Mouse (Mus musculus) gonadal fat pad, adult 2 months (tissue): ENCODE results near the gene Hoxb7. TPM values are rescaled to one million over a fixed set of nuclear protein-coding genes. Genes with fewer than 3 reads are reported as not detected.

ENCODE experiments used
- DNase-seq: peaks from one replicate; pipeline ENCODE4 v3.0.0-alpha.2; 2012; ENCODE audit warnings: low read depth
- polyA plus RNA-seq: library from polyadenylated mRNA; depleted of rRNA; stranded (reverse); fragments of >200 nt; gene quantifications from 2 replicates; pipeline ENCODE4 v1.2.3, GENCODE M21; 2012; rRNA removed

Gene Hoxb7
- 49.4 and 65.1 TPM in 2 replicates for polyA plus RNA-seq

DNA sequence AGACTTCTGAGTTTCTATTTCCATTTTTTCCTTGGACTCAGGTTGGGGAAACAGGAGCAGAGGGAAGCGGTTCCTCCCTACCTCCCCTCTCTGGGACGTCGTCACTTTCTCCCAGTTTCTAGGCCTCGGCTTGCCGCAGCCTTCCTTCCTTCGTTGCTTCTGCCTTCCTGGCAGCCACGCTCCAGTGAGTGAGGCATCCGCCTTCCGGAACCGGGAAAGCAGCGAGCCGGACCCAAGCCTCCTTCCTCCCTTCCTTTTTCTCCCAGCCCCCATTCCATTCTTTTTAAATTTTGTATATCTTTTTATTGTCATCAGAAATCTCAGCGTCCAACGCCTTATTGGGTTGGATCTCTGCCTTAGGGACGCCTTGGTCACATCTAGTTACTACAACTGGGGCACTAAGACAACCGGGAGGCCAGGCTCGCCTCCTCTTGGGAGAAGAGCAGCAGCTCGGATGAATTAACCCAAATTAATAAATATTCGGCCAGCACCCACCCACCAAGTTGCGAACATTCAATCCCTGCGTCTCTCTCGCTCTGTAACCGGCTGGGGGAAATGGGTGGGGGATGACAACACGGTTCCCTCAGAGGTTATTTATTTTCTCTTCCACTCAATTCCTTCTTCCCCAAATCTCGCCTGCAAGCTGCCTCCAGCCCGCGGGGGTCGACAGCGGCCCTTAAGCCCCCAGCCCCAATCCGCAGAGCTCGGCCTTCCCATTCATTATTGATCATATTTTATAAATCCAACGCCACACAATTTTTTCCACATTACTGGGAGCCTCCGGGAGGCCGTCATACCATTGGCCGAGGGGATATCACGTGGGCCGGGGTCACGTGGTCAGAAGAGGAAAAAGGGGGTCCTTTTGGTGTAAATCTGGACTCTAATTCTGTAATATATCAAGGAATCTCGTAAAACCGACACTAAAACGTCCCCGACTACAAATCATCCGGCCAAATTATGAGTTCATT, at the start of gene Hoxb7:
Gene Hoxb7 (plus strand): TSS at position 853 of the 968 bp plus-strand sequence.
- no peak for DNase-seq

DNA sequence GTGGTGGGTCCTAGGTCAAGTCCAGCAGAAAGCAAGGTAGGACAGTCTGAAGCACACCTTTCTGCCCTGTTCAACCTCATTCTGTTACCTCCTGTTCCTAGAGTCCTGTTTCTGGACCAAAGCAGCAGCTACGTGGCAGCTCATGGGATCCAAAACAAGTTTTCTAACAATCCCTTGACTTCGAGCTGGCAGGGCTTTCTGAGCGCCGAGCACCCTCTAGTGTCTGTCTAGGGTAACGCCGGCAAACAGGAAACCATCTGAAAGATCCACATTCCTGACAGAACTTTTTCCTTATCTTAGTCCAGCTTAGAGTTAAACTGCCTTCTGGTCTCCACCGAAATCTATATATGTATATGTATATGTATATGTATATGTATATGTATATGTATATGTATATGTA, 46.2 kb upstream of the Hoxb7 start:
- DNase-seq: no peak

DNA sequence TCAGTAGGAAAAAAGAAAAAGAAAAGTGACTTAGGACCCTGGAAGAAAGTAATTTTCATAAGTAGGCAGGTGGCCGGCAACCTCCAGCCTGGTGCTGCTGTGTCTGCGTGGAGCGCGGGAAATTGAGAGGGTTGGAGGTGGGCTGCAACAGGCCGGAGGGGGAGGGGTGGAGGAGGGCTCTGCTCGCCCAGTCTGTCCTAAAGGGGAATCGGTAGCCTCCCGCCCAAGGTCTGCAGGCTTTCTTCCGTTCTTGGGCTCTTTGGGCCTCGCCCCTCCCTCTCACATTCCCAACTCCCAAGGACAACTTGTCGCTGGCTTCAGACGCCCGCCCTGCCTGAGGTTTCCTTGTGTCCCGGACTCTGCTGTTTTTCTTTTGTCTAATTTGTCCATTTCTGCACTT, 35.5 kb upstream of the Hoxb7 start:
- DNase-seq: no peak

DNA sequence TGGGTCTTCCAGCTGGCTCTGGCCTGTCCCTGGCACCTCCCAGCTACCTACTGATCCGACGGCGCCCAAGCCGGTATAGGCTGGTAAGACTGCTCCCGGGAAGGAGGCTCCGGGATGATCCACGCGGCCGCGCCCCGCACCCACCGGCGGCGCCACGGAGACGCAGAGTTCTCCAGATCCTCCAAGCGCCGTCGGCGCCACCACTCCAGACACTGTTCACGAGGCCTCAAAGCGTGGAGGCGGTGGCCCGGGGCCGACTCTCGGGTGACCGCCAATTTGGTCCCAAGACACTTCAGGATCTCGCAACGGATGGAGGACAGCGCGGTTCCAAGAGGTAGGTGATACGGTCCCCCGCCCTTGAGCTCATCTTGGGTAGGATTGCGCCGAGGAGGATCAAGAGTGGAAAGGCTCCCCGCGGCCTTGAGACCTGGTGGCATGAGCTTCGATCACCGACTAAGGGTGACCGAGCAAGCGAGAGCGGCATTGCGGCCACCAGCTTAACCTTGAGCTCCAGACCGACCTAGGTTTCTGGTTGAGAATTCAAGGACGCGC, 34.9 kb upstream of the Hoxb7 start:
- no peak for DNase-seq

DNA sequence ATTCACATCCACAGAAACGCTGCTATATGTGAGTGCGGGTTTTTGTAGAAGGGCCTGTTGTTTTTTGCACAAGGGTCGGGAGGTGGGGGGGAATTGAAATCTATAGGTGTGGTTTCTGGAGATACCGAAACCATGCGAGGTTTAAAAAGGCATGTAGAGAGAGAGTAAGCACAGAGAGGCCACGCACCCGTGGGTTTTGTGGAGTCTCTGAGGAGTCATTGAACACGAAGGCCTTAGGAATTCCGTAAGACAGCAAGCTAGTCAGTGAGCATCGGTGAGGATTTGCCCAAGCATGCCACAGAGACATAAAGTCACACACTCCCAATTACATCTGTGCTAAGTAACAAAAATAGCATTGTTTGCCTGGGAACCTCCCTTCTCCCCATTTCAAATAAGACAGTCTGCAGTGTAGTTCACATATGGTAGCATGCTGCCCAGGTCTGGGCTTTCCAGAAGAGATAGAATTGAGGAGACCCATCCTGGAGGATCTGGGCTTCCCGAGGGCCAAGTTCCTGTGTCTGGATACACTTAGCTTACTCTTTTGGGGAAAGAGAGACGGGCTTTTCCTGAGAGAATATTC, 33.8 kb upstream of the Hoxb7 start:
- no peak for DNase-seq

DNA sequence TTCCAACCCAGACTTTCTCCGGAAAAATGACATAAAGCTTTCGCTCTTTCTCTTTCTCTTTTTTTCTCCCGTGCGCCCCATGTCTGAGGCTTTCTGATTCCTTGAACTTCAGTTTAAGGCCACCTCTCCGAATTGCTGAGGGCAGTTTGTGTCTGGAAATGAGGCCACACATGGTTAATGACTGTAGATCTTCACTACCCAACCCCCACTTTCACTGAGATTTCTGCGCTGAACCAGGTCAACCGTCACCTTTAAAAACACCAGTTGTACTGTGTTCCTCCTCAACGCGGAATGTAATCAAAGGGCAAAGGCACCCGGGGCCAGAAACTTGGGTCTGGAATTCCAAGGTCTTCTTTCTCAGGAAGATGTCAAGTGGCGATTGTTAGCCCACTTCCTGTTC, 32.2 kb upstream of the Hoxb7 start:
- DNase-seq: no peak

DNA sequence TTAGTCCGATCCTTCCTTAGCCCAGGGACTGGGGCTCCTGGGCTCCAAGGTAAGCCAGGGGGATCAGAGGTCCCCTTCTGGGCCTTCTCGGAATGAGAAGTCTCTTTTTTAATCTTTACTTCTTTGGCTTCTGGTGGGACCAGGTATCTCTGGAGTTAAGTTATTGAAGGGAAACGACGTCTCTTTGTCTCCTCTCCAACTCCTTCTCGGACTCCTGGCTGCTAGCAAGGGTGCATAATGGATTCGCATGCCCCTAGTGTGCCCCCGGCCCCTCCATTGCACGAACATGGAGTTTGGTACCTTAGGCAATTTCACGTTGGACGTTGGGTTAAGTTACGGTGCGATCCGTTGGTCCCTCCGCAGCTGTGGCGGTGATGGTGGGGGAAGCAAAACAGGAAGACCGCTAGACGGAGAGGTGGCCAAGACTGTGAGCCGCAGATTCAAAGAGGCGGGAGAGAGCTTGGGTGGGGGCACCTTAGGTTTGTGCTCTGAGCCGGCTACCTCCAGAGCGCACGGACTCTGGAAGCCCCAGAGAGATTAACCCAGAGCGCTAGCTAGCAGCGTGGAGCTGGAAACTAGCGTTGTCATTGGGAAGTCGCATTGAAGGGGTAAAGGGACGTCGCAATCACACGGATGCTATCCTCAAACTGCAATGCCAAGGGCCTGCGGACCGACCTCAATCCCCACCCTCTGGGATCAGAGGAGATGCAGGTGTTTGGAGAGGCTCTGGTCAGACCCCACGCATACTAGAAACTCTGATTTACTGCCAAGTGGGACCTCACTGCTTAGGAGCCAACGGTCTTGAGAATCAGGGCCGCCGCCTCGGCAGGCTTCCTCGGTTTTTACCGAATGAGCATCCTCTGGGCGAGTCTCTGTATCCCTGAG, 31.1 kb upstream of the Hoxb7 start:
- no peak for DNase-seq

DNA sequence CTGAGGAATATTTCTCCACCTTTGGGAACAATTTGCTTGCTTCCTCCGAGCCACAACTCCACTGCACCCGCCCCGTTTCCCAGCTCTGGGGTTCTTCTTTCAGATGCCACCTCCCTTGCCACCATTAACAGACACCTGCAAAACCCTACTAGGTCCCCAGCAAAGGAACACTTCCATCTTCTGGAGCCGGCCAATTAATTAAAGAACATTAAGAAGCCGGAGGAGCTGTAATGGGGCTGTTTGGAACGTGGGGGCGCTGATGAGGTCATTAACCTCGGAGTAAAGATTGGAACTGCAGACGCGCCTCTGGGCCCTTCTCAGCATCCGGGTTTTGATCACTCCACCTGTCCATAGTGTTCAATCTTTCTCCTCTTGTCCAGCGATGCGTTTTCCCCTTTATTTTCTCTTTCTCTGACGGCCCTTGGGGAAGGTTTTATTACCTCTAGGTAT, 30.4 kb upstream of the Hoxb7 start:
- no peak for DNase-seq

DNA sequence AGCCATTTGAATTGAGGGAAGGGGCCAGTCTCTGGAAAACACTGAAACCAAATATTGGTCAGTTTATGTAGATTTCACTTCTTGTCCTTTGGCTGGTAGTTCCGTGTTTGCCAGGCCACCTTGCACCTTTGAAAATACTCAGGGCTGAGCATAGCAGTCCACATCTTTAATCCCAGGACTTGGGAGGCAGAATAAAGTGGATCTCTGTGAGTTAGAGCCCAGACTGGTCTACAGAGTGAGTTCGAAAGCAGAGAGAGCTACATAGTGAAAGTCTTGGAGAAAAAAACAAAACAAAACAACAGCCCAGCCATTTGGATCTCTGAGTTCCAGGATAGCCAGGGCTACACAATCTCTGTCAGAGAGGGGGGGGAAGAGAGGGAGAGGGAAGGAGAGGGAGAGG, 29.3 kb upstream of the Hoxb7 start:
- DNase-seq: no peak

DNA sequence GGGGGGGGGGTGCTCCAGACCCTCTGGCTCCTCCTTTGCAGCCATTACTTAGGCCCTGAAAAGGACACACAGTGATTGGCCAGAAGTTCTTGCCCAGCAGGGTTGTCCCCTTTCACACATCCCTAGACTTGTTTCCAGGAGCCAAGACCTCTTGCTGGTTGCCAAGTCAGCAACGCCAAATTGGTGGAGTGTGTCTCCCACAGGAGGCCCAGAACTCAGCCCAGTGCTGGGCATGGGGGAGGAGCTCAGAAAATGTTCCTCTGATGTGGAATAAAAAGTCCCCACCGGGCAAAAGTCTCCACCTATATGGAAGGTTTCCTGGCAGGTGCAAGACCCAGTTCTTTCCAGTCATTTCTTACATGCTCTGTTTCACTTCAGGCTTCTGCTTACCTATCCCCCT, 27.4 kb upstream of the Hoxb7 start:
- no peak for DNase-seq

DNA sequence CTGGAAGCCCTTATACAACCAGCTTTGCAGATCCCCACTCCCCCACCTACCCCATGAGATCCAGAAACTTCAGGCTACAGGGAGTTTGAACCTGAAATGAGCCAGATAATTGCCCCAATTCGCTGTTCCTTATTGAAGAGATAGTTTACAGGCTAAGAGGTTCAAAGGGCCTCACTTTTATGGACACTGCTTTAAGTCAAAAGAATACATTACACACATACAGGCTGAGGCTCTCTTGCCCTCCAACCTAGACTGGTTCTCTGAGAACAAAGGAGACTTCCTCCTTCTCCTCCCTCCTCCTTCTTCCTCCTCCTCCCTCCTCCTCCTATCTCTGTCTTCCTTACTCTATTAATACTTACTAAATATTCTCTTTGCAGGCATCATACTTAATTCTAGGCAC, 26.9 kb upstream of the Hoxb7 start:
- no peak for DNase-seq

DNA sequence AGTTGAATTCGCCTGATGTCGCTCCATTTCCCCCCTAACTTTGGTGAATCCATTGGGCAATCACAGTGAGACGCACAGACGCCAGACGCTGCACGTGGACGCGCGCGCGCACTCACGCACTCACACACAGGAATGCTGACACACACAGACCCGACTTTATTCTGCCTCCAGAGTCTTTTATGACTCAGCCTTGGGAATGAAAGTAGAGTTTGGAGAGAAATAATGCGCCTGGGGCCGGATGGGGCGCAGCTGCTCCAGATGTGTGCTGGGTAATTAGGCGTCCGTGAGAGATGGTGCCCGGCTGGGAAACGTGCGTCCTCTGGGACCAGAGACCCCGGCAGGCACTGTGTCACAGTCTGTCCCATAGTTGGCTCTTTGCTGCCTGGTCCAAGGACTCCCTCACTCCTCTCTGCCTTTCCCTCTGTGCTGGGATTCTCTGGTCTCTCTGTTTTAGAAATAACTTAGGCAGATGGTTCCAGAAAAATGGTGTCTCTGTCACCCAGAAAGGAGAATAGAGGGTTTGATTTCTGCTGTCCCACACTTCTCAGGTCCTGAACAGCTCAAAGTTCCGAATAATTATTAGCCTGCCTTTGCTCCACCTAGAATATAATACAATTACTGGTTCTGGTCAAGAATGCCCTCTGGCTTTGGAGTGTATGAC, 26.0 kb upstream of the Hoxb7 start:
- DNase-seq: no peak

DNA sequence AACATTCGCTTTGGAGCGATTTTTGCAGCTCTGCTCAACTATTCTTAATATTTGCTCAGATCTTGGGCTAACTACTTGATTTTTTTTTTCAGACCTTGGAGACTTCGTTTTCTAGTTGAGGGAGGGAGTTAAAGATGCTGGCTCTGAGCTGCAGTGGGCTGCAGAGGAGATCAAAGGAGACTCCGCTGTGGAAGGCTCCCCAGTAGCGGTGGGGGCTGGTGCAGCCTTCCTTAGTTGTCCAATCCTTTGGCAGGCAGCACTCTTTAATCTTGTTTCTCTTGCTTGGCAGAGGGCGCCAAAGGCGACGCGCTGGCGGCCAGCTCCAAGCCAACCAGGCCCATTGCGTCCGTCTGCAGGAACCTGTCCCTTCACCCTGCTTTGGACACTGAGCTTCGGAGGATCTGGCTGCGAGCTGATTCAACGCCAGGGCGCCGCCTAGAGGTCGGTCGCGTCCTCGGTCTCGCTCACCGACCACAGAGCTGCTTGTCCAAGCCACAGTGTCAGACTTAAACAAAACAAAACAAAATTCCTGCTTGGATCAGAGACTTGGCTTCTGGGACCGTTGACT, 25.0 kb upstream of the Hoxb7 start:
- DNase-seq: no peak

DNA sequence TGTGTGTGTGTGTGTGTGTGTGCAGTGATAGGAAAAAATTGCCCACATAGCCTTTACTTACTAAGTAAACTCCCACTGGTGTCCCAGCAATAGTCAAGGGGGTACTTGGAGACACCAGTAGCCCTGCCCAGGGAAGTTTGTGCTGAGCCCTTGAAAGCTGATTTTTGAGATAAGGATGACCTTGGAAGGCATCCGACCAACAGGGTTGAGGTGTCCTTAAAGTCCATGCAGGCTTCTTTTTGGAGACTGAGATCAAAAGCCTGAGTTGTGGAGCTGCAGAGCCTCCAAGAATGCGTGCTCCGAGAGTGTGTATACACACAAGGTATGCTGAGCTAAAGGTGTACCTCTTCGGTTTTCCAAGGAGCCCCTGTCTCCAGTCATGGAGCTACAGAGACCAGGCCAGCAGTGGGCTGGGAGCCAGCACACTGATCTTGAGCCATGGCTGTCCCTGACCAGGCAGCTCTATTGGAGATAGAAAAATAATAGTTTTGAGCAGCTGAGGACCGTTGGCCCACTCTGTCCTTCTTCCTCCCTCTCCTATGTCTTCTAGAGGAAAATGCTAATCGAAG, 24.1 kb upstream of the Hoxb7 start:
- DNase-seq: no peak

DNA sequence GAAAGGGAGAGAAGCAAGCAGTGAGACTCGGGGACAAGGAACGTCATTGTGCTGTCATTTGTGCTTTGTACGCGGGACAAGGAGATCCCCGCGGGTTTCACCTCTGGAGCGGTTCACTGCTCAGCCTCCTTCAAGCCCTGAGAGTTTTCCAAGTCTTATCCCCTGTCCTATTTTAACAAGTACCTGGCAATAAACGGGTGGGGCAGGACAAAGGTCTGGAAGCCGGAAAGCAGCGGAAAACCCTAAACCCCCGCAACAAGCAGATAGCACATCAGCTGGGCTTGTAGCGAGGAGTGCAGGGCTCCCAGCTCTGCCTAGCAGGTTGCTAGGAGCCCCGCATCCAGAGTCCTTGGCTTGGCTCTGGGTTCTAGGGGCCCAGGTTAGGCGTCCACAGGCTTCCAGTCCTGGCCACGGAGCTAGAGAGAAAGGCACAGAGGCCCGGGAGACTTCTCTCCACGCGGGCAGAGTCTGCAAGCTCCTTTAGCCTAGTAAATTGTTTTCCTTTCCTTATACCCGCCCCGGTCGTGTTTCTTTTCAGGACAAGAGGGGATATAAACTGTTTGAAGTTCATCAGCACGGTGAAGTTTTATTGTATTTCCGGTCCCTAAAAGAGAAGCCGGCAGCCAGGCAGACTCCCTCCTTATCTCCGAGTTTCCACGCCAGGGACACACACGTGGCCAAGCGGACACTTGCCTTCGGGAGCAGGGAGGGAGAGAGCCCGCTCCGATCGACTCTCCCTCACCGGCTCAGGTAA, 22.6 kb upstream of the Hoxb7 start:
- DNase-seq: no peak

DNA sequence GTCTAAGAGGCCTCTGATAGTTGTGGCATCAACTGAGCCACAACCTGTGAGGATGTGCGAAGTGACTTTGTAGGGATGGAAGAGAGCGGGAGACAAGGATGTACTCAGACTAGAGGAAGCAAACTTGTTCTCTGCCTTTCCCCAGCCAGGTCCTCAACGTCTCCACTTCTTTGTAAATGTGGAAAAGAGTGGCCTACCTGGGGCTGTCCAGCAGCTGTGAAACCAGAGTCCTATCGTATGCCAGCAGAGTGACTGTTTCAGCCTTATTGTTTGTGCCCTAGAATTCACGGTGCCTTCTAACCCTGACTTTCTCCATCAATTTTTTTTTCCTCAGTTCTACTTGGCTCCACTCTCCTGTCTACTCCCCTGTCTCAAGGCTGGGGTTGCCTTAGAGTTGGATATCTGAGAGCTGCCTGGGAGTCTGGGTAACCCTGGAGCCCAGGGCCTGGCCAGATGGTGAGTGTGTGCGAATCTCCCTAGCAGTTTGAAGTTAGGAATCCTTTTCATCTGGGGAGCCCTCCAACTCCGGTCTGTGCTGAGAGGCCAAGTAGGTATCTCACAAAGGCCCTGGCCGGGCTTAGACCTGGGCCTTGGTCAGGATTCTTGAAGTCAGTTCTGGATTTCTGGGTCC, 21.9 kb upstream of the Hoxb7 start:
- no peak for DNase-seq

DNA sequence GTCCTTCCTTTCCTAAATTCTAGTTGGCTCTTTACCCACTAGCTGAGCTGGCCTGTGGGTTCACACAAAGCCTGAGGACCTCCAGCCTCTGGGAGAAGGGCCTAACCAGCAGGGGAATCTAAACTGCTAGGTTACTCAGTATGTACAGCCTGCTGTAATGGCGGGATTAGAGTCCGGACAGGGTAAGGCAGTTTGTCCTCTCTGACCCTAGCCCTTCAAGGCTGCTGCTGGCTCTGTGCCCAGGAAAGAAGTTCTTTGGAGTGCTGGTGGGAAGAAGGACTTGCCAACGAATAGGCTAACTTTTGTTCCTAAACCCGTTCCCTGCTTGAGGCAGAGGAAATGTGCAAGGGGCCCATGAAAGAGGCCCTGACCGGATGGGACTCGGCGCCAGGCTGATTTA, 20.5 kb upstream of the Hoxb7 start:
- no peak for DNase-seq

DNA sequence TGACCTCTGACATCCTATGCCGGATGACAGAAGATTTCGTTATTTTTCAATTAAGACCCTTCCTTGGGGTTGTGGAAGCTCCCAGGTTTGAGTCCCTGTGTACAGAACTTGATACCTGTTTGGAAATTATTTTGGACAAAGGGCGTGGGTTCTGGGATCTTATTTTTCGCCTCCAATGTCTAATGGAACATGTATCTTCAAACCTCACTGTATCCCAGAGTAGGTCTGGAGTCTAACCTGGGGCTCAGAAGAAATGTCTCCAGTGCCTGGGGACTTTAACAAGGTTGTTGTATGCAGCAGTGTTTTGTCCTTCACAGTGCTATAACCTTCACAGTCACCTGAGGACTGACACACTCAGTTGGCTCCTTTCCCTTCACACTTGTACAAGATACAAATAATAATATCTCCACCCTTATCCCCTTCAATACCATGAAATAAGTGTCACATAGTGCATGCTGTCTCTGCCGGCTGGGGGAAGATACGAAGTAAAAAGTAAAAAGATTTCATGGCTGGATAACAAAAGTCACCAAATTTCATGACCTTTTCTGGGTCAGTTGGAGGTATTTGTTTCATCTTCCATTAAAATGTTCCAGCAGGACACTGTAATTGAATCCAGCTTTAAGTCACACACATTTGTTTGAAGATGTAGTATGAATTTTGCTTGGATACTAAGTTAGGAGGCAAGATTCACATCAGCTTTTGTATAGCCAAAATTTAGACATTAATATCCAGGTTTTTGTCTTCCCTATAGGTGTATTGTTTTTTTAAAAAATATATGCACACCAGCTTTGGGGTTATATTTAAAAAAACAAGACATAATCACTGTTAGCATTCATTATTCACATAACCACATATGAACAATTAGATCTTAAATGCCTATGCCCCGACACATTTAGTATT, 19.2 kb upstream of the Hoxb7 start:
- DNase-seq: no peak
